Mouse (Mus musculus): ENCODE results near the gene Pdk4. TPM values are rescaled to one million over a fixed set of nuclear protein-coding genes. Genes with fewer than 3 reads are reported as not detected.

Gene Pdk4
- total RNA-seq, 2 experiments from 2014 or later: 0.84 TPM; not detected in 1

DNA sequence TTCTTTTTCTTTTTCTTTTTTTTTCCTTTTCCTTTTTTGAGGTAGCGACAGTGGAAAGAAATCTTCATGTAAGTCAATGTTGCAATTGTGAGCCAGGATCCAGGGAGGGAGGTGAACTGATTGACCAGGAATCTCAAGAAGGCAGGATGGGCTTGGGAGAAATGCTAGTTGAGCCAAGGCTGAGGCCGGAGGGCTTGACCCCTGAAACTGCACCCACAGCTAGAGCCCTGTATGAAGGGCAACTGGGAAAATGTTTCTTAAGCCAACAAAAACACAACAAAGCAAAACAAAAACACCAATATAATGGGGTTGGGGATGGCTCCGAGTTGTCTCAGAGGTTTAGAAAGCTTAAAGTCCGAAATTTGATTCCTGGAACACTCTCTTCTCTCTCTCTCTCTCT, 47.7 kb downstream of the Pdk4 start:
- no peak for ATAC-seq (replicated peaks; ENCODE audit: low FRiP score, poor library complexity, severe bottlenecking)

- ATAC-seq (replicated peaks; ENCODE audit: low FRiP score, poor library complexity, severe bottlenecking): no peak
These were observed 48.6 kb downstream of the Pdk4 start for GRCm38 (mm10) chr6:5447546-5447945.

GRCm38 (mm10) chr6:5447013-5447412, 49.1 kb downstream of the Pdk4 start:
- ATAC-seq (replicated peaks; ENCODE audit: low FRiP score, poor library complexity, severe bottlenecking): no peak

DNA sequence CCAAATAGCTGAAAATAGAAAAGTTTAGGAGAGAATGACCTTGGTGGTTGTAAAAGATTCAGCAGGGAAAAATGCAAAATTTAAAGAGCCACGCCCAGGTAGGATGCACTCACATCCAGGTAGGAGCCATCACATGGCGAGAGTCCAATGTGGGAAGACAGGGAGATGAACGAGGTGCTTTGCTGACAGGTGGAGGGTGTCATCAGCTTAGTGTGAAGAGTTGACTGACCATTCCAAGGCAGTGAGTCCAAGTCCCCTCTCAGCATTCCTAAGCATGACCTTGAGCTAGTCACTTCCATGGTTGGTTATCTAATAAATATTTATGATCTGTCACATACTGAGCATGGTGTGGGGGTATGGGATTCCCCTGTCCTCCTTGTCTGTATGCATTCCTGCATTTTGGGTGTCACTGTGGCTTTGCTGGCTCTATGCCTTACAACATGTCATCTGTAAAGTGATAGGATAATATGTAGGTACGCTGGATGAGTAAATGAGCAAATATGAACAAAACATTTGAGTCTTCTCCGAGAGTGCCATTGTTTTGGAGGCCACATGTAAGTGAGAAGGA, 51.7 kb downstream of the Pdk4 start:
- ATAC-seq (replicated peaks; ENCODE audit: low FRiP score, poor library complexity, severe bottlenecking): no peak

- no peak for ATAC-seq (replicated peaks; ENCODE audit: low FRiP score, poor library complexity, severe bottlenecking)
These were observed 52.8 kb downstream of the Pdk4 start for GRCm38 (mm10) chr6:5443104-5443863.

- ATAC-seq (replicated peaks; ENCODE audit: low FRiP score, poor library complexity, severe bottlenecking): no peak
These were observed 53.6 kb downstream of the Pdk4 start for GRCm38 (mm10) chr6:5442316-5443085.

GRCm38 (mm10) chr6:5441221-5441620, 54.9 kb downstream of the Pdk4 start:
- ATAC-seq (replicated peaks; ENCODE audit: low FRiP score, poor library complexity, severe bottlenecking): no peak

DNA sequence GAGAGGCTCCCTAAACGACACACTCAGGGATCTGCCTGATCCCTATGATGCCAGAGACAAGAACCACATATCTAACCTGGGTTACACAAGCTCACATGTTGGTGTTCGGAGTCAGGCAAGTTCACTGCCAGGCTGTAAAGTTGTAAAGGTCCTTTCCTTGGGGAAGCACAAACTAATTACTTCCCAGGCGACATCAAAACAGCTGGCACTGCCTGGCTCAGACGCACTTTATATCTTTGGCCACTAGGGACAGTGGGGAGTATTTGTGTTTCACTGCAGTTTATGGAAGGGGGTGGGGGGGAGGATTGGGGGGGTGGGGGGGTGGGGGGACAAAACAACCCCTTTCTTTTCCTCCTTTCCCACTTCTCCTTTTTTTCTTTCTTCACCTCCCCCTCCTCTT, 58.4 kb downstream of the Pdk4 start:
- no peak for ATAC-seq (replicated peaks; ENCODE audit: low FRiP score, poor library complexity, severe bottlenecking)

DNA sequence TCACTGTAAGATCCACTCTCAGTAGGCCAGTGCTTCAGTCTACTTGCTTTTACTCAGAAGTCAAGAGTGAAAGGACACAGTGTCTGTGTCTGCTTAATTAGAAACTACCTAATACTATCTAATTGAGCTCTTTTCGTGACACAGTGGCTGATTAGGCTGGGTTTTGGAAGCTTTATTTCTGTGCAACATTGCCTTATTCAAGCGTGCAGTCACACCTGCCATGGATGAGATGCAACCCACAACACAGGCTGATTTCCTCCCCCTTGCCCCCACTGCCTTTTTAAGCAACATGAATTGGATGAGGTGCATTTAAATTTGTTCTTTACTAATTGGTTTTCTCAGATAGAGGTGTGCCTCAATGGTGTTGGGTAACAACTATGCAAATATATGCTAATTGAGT, 62.2 kb downstream of the Pdk4 start:
- no peak for ATAC-seq (replicated peaks; ENCODE audit: low FRiP score, poor library complexity, severe bottlenecking)

Other genes starting within 250 kb of the Pdk4 start
- gene Pon3, start 240.0 kb downstream of the Pdk4 start, total RNA-seq (2015; ENCODE audit: low replicate concordance): 16.3 and 28.8 TPM in 2 replicates
- gene Pon3, start 240.0 kb downstream of the Pdk4 start, total RNA-seq (2017; ENCODE audit: low replicate concordance): 3.5 and 11.7 TPM in 2 replicates
- gene Pon2, start 197.9 kb downstream of the Pdk4 start, total RNA-seq (2015; ENCODE audit: low replicate concordance): 163 and 182 TPM in 2 replicates
- 69.1 and 72.4 TPM in 2 replicates for gene Pon2, start 197.9 kb downstream of the Pdk4 start, total RNA-seq (2017; ENCODE audit: low replicate concordance)
- not detected in 2 replicates for gene Asb4, start 112.9 kb downstream of the Pdk4 start, total RNA-seq (2015; ENCODE audit: low replicate concordance)
- gene Asb4, start 112.9 kb downstream of the Pdk4 start, total RNA-seq (2017; ENCODE audit: low replicate concordance): not detected in 2 replicates
- gene Dync1i1, start 229.3 kb upstream of the Pdk4 start, total RNA-seq (2015; ENCODE audit: low replicate concordance): not detected in 2 replicates
- not detected in 2 replicates for gene Dync1i1, start 229.3 kb upstream of the Pdk4 start, total RNA-seq (2017; ENCODE audit: low replicate concordance)

Data from erythroid progenitor cell, adult 5-6 weeks (primary cell).